Mouse (Mus musculus) spleen, adult 2 months (tissue): Measurements from ENCODE around the gene Cox10. TPM values are rescaled to one million over a fixed set of nuclear protein-coding genes. Genes with fewer than 3 reads are reported as not detected.

Experiments used
- DNase-seq, 2 experiments: peaks; one replicate each; pipeline versions ENCODE4 v3.0.0 to v3.0.0-alpha.2; 2012 to 2021; ENCODE audit warnings: low spot score in 2 of 2, low read depth in 1 of 2
- H3K27ac ChIP-seq: fragments of 200-500 bp; 2 replicates; pipeline ENCODE4 v1.5.1; 2012; ENCODE audit warnings: low read length, inconsistent platforms; ENCODE audit not compliant: insufficient read depth
- H3K27me3 ChIP-seq: fragments of 200-500 bp; 2 replicates; pipeline ENCODE4 v1.6.1; 2012; ENCODE audit warnings: mild to moderate bottlenecking, moderate library complexity, low read length, inconsistent platforms; ENCODE audit not compliant: control insufficient read depth, insufficient read depth
- H3K36me3 ChIP-seq: fragments of 200-500 bp; 2 replicates; pipeline ENCODE4 v1.6.1; 2012; ENCODE audit warnings: mild to moderate bottlenecking, low read length, inconsistent platforms; ENCODE audit not compliant: control insufficient read depth, insufficient read depth
- H3K4me1 ChIP-seq: fragments of 200-500 bp; 2 replicates; pipeline ENCODE4 v1.6.1; 2011; ENCODE audit warnings: inconsistent platforms; ENCODE audit not compliant: control insufficient read depth, insufficient read depth, insufficient read length
- H3K4me3 ChIP-seq: fragments of 200-500 bp; 2 replicates; pipeline ENCODE4 v1.5.1; 2011; ENCODE audit warnings: mild to moderate bottlenecking, inconsistent platforms; ENCODE audit not compliant: insufficient read depth, insufficient read length; ENCODE audit errors: extremely low read depth
- CTCF ChIP-seq: fragments of 200-500 bp; IDR thresholded peaks from 2 replicates; pipeline ENCODE4 v1.5.1; 2011; ENCODE audit warnings: mild to moderate bottlenecking, inconsistent platforms; ENCODE audit not compliant: insufficient read depth, insufficient read length, insufficient replicate concordance; ENCODE audit errors: extremely low read depth
- POLR2A ChIP-seq: fragments of 200-500 bp; IDR thresholded peaks from 2 replicates; pipeline ENCODE4 v1.6.1; 2011; ENCODE audit warnings: low read depth, low read length, inconsistent platforms
- WGBS: fragments of 180-500 bp; shearing (Covaris S2); methylation state at CpG from one replicate; pipeline ENCODE4 v1.1.7; 2018; 5-methylcytosine and 5-hydroxymethylcytosine counted together
- polyA plus RNA-seq: library from polyadenylated mRNA; depleted of rRNA; stranded (reverse); fragments of >200 nt; gene quantifications from 2 replicates; pipeline ENCODE4 v1.2.3, GENCODE M21; 2012

Cox10 gene
- polyA plus RNA-seq, 1 experiment, result 7.8 TPM

DNA sequence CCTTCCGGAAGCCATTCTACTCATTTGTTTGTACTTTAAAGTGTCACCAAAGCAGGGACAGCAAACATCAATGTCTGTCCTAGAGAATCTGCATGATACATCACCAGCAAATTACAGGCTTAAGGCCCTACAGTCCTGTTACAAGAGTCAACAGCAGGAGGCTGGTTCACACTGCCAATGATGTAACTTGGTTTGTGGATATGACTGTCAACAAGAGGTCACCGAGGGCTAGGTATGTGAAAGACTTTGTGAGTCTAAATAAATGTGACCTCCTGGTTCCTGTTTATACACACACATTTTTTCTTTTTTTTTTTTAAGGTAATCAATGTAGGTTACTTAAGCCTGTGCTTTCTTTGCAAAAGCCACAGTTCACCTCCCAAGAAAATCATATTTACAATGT, 102.5 kb downstream of the Cox10 start:
- no peak for TF ChIP-seq CTCF
- no peak overlapping the region for H3K27ac ChIP-seq
- no peak for DNase-seq
- H3K27me3 ChIP-seq, result no peaks in the 10 kb centered on the region
- H3K4me1 ChIP-seq, result peaks cover 12% of the 10 kb centered on the region; the same call in 1 of the 2 replicates
- H3K36me3 ChIP-seq, result no peaks in the 10 kb centered on the region
- 87% methylated on average over 2 of the region's 2 CpGs for WGBS
- H3K4me3 ChIP-seq, result no peak overlapping the region

DNA sequence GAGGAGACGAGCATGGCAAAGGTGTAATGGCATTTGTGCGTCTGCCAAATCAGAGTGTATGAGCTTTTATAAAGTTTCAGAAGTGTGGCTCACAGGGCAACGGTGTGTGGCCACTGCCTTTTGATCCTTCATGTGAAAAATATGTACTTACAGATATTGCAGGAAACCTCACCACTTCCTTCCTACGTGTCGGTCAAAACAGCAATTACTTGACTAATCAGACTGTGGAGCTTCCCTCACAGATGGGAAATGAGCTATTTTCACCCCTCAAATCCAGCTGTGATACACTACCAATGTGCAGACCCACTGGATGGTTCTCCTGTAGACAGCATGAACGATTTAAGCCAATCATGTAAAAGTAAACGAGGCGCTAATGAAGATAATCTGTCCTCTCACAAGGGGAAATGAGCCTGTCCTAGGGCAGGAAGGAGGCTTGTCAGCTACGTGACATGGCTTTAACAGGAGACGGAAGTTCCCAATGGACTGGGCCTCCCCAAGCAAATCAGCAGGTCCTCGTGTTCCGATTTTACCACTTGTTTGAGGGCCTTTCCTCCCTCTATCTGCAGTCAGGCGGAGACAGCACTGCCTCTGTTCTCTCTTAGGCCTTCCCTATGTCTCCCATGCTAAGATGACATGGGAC, 103.9 kb downstream of the Cox10 start:
- TF ChIP-seq CTCF (no peak), POLR2A (no peak)
- WGBS, result 24% methylated on average over 13 of the region's 13 CpGs
- peak in 1 of 2 experiments; percentile 28 for DNase-seq
- Histone ChIP-seq H3K4me3 (no peak overlapping the region), H3K36me3 (no peaks in the 10 kb centered on the region), H3K27me3 (no peaks in the 10 kb centered on the region), H3K27ac (peak overlapping the region; percentile 61), H3K4me1 (peaks cover 12% of the 10 kb centered on the region; the same call in 1 of the 2 replicates)

- Histone ChIP-seq H3K27ac (0 out of 2 replicates have a peak overlapping the region, but pooled peaks have one; percentile 17), H3K4me1 (peaks cover 12% of the 10 kb centered on the region; the same call in 1 of the 2 replicates), H3K4me3 (no peak overlapping the region), H3K27me3 (no peaks in the 10 kb centered on the region), H3K36me3 (no peaks in the 10 kb centered on the region)
- no peak for DNase-seq
- WGBS, result 89% methylated on average over 2 of the region's 2 CpGs
- TF ChIP-seq POLR2A (no peak), CTCF (no peak)
Observed at GRCm38 (mm10) chr11:63973973-63974372, 105.3 kb downstream of the Cox10 start.

- H3K4me1 ChIP-seq, result peaks cover 12% of the 10 kb centered on the region; the same call in 1 of the 2 replicates
- no peaks in the 10 kb centered on the region for H3K27me3 ChIP-seq
- no peak for DNase-seq
- no peak for TF ChIP-seq POLR2A
- TF ChIP-seq CTCF, result no peak
- H3K27ac ChIP-seq, result no peak overlapping the region
- 93% methylated on average over 9 of the region's 9 CpGs for WGBS
- H3K4me3 ChIP-seq, result no peak overlapping the region
- H3K36me3 ChIP-seq, result no peaks in the 10 kb centered on the region
Observed at GRCm38 (mm10) chr11:63971462-63971861, 107.8 kb downstream of the Cox10 start.

- H3K4me3 ChIP-seq, result no peak overlapping the region
- TF ChIP-seq CTCF (no peak), POLR2A (no peak)
- no peak overlapping the region for H3K27ac ChIP-seq
- WGBS, result 89% methylated on average over 6 of the region's 6 CpGs
- H3K27me3 ChIP-seq, result no peaks in the 10 kb centered on the region
- H3K36me3 ChIP-seq, result no peaks in the 10 kb centered on the region
- DNase-seq, result no peak
- peaks cover 6% of the 10 kb centered on the region; the same call in 1 of the 2 replicates for H3K4me1 ChIP-seq
Observed at GRCm38 (mm10) chr11:63970818-63971217, 108.5 kb downstream of the Cox10 start.

DNA sequence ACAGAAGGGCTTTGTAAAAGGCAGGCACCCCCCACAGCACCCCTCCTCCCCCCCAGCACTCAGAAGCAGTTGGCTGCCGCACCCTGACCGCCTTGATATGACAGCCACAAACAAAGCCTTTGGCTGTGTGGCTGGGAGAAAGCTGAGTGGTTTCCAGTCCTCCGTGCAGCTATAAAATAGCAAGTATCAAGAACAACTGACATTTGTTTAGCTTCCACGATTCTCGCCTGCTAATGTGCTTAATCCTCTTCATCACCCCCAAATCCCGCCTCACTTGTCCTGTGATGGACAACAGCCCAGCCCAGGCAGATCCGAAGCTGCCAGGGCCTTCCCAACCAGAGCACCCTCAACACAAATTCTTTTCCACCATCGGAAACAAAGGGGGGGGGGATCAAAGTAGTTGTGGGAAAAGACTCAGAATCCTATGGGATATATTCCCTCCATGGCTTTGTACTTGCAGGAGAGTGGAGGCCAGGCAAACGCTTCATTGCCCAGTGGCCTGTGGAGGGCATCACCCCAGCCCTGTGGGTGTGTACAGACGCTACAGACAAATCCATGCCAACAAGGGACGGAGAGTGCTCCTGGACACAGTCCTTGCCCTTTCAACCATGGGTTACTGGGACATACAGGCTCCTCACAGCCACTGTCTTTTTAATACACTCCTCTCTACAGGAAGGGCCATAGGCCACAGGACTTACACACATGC, 109.9 kb downstream of the Cox10 start:
- TF ChIP-seq POLR2A (no peak), CTCF (no peak)
- no peaks in the 10 kb centered on the region for H3K27me3 ChIP-seq
- no peaks in the 10 kb centered on the region for H3K4me1 ChIP-seq
- H3K27ac ChIP-seq, result no peak overlapping the region
- no peak overlapping the region for H3K4me3 ChIP-seq
- 87% methylated on average over 11 of the region's 11 CpGs for WGBS
- H3K36me3 ChIP-seq, result no peaks in the 10 kb centered on the region
- DNase-seq, result no peak

DNA sequence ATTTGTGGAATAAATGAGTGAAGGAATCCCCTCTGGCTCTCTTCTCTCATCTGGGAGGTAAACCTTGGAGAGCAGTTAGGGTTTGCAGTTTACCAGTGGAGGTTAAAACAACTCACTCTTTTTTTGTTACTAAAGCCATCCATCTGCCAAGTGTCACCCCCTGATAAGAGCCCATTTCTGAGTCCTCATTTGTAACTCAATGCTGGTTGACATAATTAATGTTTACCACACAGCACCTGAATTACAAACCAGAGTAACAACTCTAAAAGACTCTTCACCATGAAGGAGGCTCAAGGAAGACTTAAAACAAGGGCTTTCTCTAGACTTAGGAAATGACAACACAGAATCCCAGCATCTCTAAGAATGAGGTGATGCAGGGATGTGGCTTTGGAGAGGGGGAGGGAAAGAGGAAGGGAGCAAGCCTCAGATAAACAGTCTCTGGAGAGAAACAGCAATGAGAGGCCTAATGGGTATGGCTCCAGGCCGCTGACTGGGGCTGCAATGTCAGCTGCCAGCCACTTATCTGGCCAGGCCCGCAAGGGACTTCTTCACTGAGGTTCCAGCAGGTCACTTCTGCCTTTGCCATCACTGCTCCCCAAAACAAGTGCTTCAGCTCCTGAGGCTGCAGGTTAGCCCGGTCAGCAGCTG, 110.8 kb downstream of the Cox10 start:
- no peak for TF ChIP-seq POLR2A
- H3K36me3 ChIP-seq, result peaks cover 4% of the 10 kb centered on the region
- no peak for DNase-seq

More for the DNA sequence above, 110.8 kb downstream of the Cox10 start:
- 87% methylated on average over 3 of the region's 3 CpGs for WGBS
- no peak overlapping the region for H3K27ac ChIP-seq
- H3K4me3 ChIP-seq, result no peak overlapping the region
- no peaks in the 10 kb centered on the region for H3K4me1 ChIP-seq
- no peaks in the 10 kb centered on the region for H3K27me3 ChIP-seq
